Mouse (Mus musculus): Measurements from ENCODE around the gene Map2k7. TPM values are rescaled to one million over a fixed set of nuclear protein-coding genes. Genes with fewer than 3 reads are reported as not detected.

Gene Map2k7
- polyA plus RNA-seq, 1 experiment from 2014 or later = 22.6 TPM

DNA sequence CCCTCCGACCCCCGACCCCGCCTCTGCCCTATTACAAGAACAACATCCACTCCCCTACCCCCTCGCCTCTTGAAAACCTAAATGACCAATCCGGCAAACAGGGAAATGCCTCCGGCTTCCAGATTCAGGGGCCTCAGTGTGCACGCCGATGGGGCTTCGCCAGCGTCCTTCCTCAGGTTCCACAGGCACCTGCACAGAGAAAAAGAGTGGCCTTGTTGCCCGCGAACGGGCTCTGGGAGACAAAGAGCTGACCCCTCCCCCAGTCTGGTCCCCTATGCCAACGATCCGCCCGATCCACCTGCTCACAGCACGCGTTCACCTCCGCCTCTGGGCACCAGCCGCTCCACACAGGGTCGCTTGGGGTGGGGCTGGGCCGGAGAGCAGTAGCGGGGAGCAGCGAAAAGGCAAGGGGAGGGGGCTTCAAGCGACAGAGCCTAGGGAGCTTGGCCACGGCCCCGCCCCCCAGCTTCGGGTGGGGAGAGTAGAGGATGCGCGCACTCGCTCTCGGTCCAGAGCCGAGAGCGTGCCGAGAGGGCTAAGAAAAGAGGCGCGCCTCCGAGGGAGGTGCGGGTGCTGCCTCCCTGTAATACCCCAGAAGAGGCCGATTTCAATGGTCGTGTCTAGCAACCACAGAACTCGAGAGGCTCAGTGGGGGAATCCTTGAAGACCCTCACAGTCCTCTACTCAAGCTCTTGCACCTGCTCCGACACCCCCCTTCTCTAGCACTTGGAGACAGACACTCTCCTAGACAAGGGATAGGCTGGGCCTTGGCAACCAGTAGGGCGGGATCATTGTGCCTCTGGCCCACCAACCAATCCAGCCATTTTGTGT is 21.5 kb upstream of the Map2k7 start, which contains the start of gene Prr36:
Gene Prr36 (minus strand): TSS at position 669 of the 831 bp plus-strand sequence.
- Histone ChIP-seq H3K27ac (ENCODE audit: low read depth, low read length) (peak within 1 kb of the TSS; percentile 30; the same call in 1 of the 2 replicates), H3K4me1 (ENCODE audit: control insufficient read depth, insufficient read depth, low read length) (peaks cover 7% of the 10 kb centered on the region; the same call in 1 of the 2 replicates), H3K27me3 (ENCODE audit: control insufficient read depth, insufficient read depth, low read length) (peaks cover 37% of the 10 kb centered on the region), H3K4me3 (ENCODE audit: low read length) (peak within 1 kb of the TSS; percentile 55), H3K9ac (ENCODE audit: low read depth, low read length) (peak within 1 kb of the TSS; percentile 69), H3K4me2 (replicated peaks; ENCODE audit: low read depth, low read length) (peak within 1 kb of the TSS; percentile 89), H3K36me3 (ENCODE audit: control insufficient read depth, insufficient read depth, low read length) (no peaks in the 10 kb centered on the region), H3K9me3 (ENCODE audit: control insufficient read depth, low read length) (no peaks in the 10 kb centered on the region)
- 1% methylated on average over 44 of the region's 44 CpGs for WGBS
- peak; percentile 68 for ATAC-seq (ENCODE audit: low FRiP score, low TSS enrichment)

- Histone ChIP-seq H3K36me3 (ENCODE audit: control insufficient read depth, insufficient read depth, low read length) (no peaks in the 10 kb centered on the region), H3K4me2 (replicated peaks; ENCODE audit: low read depth, low read length) (no peak overlapping the region), H3K27ac (ENCODE audit: low read depth, low read length) (no peak overlapping the region), H3K27me3 (ENCODE audit: control insufficient read depth, insufficient read depth, low read length) (peaks cover 35% of the 10 kb centered on the region), H3K4me1 (ENCODE audit: control insufficient read depth, insufficient read depth, low read length) (0 out of 2 replicates have a peak, but pooled peaks cover 3% of the 10 kb centered on the region), H3K9me3 (ENCODE audit: control insufficient read depth, low read length) (no peaks in the 10 kb centered on the region), H3K9ac (ENCODE audit: low read depth, low read length) (no peak overlapping the region), H3K4me3 (ENCODE audit: low read length) (no peak overlapping the region)
- 84% methylated on average over 3 of the region's 3 CpGs for WGBS
- no peak for ATAC-seq (ENCODE audit: low FRiP score, low TSS enrichment)
Measured at GRCm38 (mm10) chr8:4219617-4220016, 18.9 kb upstream of the Map2k7 start.

DNA sequence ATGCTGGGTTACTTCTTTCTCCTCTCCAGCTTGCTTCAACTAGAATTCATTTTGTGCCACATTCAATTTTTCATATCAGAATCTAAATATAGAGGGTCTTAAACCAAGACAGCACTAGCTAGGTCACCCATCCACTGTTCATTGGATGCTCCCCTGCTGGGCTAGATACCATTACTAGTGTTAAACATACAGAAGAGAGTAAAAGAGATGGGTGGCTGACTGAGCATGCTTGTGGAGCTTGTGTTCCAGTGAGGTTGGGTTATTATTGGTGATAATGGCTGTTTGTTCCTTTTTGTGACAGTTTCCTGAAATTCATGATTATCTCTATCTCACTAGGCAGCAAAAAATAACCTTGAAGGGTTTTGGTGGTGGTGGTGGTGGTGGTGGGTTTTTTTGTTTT is 16.5 kb upstream of the Map2k7 start:
- H3K4me3 ChIP-seq (ENCODE audit: low read length) = no peak overlapping the region

DNA sequence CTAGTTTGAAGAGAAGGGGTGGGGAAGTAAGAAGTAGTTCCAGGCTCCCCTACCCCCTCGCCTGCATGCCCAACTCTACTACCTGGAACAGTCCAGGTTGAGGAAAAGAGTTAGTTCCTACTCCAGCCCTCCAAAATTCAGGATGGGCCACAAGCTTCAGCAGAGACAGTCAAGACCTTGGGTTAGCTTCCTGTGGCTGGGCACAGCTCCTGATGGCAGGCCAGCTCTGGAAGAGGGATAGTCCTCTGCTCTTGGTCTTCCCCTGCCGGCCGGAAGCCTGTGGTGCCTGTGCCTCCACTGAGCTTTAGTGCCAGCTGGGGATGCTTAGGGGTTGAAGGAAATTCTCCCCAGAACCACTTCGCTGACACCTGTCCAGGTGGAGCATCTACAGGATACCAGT is 12.2 kb upstream of the Map2k7 start:
- H3K27me3 ChIP-seq (ENCODE audit: control insufficient read depth, insufficient read depth, low read length) = no peaks in the 10 kb centered on the region; the same call in none of the 2 replicates
- peak overlapping the region; percentile 49 for H3K4me2 ChIP-seq (replicated peaks; ENCODE audit: low read depth, low read length)
- WGBS = 17% methylated on average over 4 of the region's 4 CpGs
- H3K9ac ChIP-seq (ENCODE audit: low read depth, low read length) = 0 out of 2 replicates have a peak overlapping the region, but pooled peaks have one; percentile 25
- H3K4me3 ChIP-seq (ENCODE audit: low read length) = peak overlapping the region; percentile 26
- H3K9me3 ChIP-seq (ENCODE audit: control insufficient read depth, low read length) = no peaks in the 10 kb centered on the region
- no peak overlapping the region for H3K27ac ChIP-seq (ENCODE audit: low read depth, low read length)
- H3K36me3 ChIP-seq (ENCODE audit: control insufficient read depth, insufficient read depth, low read length) = no peaks in the 10 kb centered on the region
- peak; percentile 36; the same call in 1 of the 2 replicates for ATAC-seq (ENCODE audit: low FRiP score, low TSS enrichment)
- 0 out of 2 replicates have a peak, but pooled peaks cover 3% of the 10 kb centered on the region for H3K4me1 ChIP-seq (ENCODE audit: control insufficient read depth, insufficient read depth, low read length)

More for the DNA sequence above, 16.5 kb upstream of the Map2k7 start:
- H3K4me2 ChIP-seq (replicated peaks; ENCODE audit: low read depth, low read length) = no peak overlapping the region
- ATAC-seq (ENCODE audit: low FRiP score, low TSS enrichment) = no peak
- H3K9me3 ChIP-seq (ENCODE audit: control insufficient read depth, low read length) = no peaks in the 10 kb centered on the region
- H3K27ac ChIP-seq (ENCODE audit: low read depth, low read length) = no peak overlapping the region
- no peaks in the 10 kb centered on the region for H3K36me3 ChIP-seq (ENCODE audit: control insufficient read depth, insufficient read depth, low read length)
- H3K4me1 ChIP-seq (ENCODE audit: control insufficient read depth, insufficient read depth, low read length) = 0 out of 2 replicates have a peak, but pooled peaks cover 3% of the 10 kb centered on the region
- H3K9ac ChIP-seq (ENCODE audit: low read depth, low read length) = no peak overlapping the region
- peaks cover 12% of the 10 kb centered on the region for H3K27me3 ChIP-seq (ENCODE audit: control insufficient read depth, insufficient read depth, low read length)

DNA sequence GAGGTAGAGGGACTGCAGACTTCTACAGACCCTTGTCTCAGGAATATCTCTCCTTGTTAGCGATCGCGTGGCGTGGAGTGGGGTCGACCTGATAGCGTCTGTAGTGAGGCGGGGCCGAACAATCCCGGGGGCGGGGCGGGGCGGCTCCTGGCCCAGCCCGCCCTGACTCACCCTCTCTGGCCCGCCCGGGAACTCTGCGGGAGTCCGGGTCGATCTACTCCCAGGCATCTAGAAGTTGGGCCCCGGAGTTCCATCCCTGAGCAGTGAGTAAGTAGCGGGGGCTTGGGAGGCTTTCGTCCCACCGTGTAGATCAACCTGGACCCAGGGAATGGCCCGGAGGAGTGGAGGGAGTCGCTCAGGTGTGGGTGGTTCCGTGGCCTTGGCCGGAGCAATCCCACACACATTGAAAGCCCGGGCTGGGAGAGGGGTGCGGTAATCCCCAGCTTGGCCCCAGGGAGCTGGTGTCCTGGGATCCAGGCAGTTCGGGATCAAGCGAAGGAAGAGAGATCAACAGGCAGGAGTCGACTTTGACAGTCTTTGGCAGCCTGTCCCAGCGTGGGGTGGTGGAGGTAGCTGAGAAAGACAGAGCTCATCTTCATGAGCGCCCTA is 11.7 kb upstream of the Map2k7 start, which contains the start of gene Lrrc8e:
Gene Lrrc8e (plus strand): TSS at position 89 of the 609 bp plus-strand sequence.
- H3K9ac ChIP-seq (ENCODE audit: low read depth, low read length) = peak within 1 kb of the TSS; percentile 25; the same call in 1 of the 2 replicates
- no peaks in the 10 kb centered on the region; the same call in none of the 2 replicates for H3K27me3 ChIP-seq (ENCODE audit: control insufficient read depth, insufficient read depth, low read length)
- no peaks in the 10 kb centered on the region for H3K9me3 ChIP-seq (ENCODE audit: control insufficient read depth, low read length)
- H3K4me1 ChIP-seq (ENCODE audit: control insufficient read depth, insufficient read depth, low read length) = 0 out of 2 replicates have a peak, but pooled peaks cover 3% of the 10 kb centered on the region
- no peaks in the 10 kb centered on the region for H3K36me3 ChIP-seq (ENCODE audit: control insufficient read depth, insufficient read depth, low read length)
- no peak within 1 kb of the TSS for H3K27ac ChIP-seq (ENCODE audit: low read depth, low read length)
- ATAC-seq (ENCODE audit: low FRiP score, low TSS enrichment) = peak; percentile 74
- peak within 1 kb of the TSS; percentile 49 for H3K4me2 ChIP-seq (replicated peaks; ENCODE audit: low read depth, low read length)
- peak within 1 kb of the TSS; percentile 26 for H3K4me3 ChIP-seq (ENCODE audit: low read length)
- WGBS = 4% methylated on average over 33 of the region's 33 CpGs

GRCm38 (mm10) chr8:4227919-4228318 is 10.6 kb upstream of the Map2k7 start:
- Histone ChIP-seq H3K9ac (ENCODE audit: low read depth, low read length) (no peak overlapping the region), H3K9me3 (ENCODE audit: control insufficient read depth, low read length) (no peaks in the 10 kb centered on the region), H3K4me2 (replicated peaks; ENCODE audit: low read depth, low read length) (no peak overlapping the region), H3K27ac (ENCODE audit: low read depth, low read length) (no peak overlapping the region), H3K36me3 (ENCODE audit: control insufficient read depth, insufficient read depth, low read length) (no peaks in the 10 kb centered on the region), H3K27me3 (ENCODE audit: control insufficient read depth, insufficient read depth, low read length) (no peaks in the 10 kb centered on the region; the same call in none of the 2 replicates), H3K4me3 (ENCODE audit: low read length) (no peak overlapping the region), H3K4me1 (ENCODE audit: control insufficient read depth, insufficient read depth, low read length) (0 out of 2 replicates have a peak, but pooled peaks cover 3% of the 10 kb centered on the region)
- 94% methylated on average over 4 of the region's 4 CpGs for WGBS
- ATAC-seq (ENCODE audit: low FRiP score, low TSS enrichment) = no peak

DNA sequence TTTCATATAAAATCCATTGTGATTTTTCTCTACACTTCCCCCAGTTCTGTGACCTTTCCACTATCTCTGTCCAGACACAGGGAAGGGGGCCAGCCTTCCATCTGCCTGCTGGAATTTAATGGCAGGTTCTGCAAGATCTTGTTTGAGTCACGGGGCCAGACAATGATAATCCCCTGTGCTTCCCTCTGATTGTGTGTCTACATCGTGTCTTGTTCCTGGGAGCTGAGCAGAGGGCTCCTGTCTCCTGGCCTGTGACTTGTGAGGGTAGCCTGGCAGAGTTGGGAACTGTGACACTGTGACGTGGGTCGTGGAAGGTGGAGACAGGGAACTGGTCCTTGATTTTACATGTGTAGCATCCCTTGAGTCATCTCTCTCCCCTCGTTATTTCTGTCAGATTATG is 8.8 kb upstream of the Map2k7 start:
- WGBS = 78% methylated on average over 5 of the region's 5 CpGs
- ATAC-seq (ENCODE audit: low FRiP score, low TSS enrichment) = no peak
- no peak overlapping the region for H3K27ac ChIP-seq (ENCODE audit: low read depth, low read length)
- no peaks in the 10 kb centered on the region; the same call in none of the 2 replicates for H3K27me3 ChIP-seq (ENCODE audit: control insufficient read depth, insufficient read depth, low read length)
- no peak overlapping the region for H3K4me3 ChIP-seq (ENCODE audit: low read length)
- no peak overlapping the region for H3K4me2 ChIP-seq (replicated peaks; ENCODE audit: low read depth, low read length)
- no peaks in the 10 kb centered on the region for H3K36me3 ChIP-seq (ENCODE audit: control insufficient read depth, insufficient read depth, low read length)
- no peak overlapping the region for H3K9ac ChIP-seq (ENCODE audit: low read depth, low read length)
- H3K4me1 ChIP-seq (ENCODE audit: control insufficient read depth, insufficient read depth, low read length) = 0 out of 2 replicates have a peak, but pooled peaks cover 3% of the 10 kb centered on the region
- H3K9me3 ChIP-seq (ENCODE audit: control insufficient read depth, low read length) = no peaks in the 10 kb centered on the region

GRCm38 (mm10) chr8:4230612-4231351 is 7.8 kb upstream of the Map2k7 start:
- Histone ChIP-seq H3K9ac (ENCODE audit: low read depth, low read length) (no peak overlapping the region), H3K9me3 (ENCODE audit: control insufficient read depth, low read length) (no peaks in the 10 kb centered on the region), H3K4me3 (ENCODE audit: low read length) (no peak overlapping the region), H3K4me2 (replicated peaks; ENCODE audit: low read depth, low read length) (no peak overlapping the region), H3K27me3 (ENCODE audit: control insufficient read depth, insufficient read depth, low read length) (no peaks in the 10 kb centered on the region; the same call in none of the 2 replicates), H3K36me3 (ENCODE audit: control insufficient read depth, insufficient read depth, low read length) (no peaks in the 10 kb centered on the region), H3K4me1 (ENCODE audit: control insufficient read depth, insufficient read depth, low read length) (0 out of 2 replicates have a peak, but pooled peaks cover 3% of the 10 kb centered on the region), H3K27ac (ENCODE audit: low read depth, low read length) (no peak overlapping the region)
- ATAC-seq (ENCODE audit: low FRiP score, low TSS enrichment) = no peak
- 53% methylated on average over 10 of the region's 10 CpGs for WGBS
